Mouse (Mus musculus) olfactory bulb, adult 2 months (tissue): ENCODE results near the gene Polr3c. TPM values are rescaled to one million over a fixed set of nuclear protein-coding genes. Genes with fewer than 3 reads are reported as not detected.
"Not testable (repeated sequence)": the region's sequence is repeated elsewhere in the genome, so short reads cannot be mapped to it uniquely, and the experiment has no call there.

Experiments
- H3K27ac ChIP-seq: fragments of 200-500 bp; 2 replicates; pipeline ENCODE4 v1.5.1; 2012; ENCODE audit warnings: low read depth, low read length; ENCODE audit not compliant: insufficient read depth
- H3K4me1 ChIP-seq: fragments of 200-500 bp; 2 replicates; pipeline ENCODE4 v1.6.1; 2012; ENCODE audit warnings: low read length; ENCODE audit not compliant: control insufficient read depth, insufficient read depth
- H3K4me3 ChIP-seq: fragments of 200-500 bp; 2 replicates; pipeline ENCODE4 v1.5.1; 2012; ENCODE audit warnings: mild to moderate bottlenecking, low read depth, low read length, moderate library complexity; ENCODE audit not compliant: insufficient read depth
- CTCF ChIP-seq: fragments of 200-500 bp; IDR thresholded peaks from 2 replicates; pipeline ENCODE4 v1.5.1; 2012; ENCODE audit warnings: low read depth, mild to moderate bottlenecking, low read length, moderate library complexity; ENCODE audit not compliant: insufficient read depth
- POLR2A ChIP-seq: fragments of 200-500 bp; IDR thresholded peaks from 2 replicates; pipeline ENCODE4 v1.6.1; 2012; ENCODE audit warnings: mild to moderate bottlenecking, low read depth, low read length, moderate library complexity; ENCODE audit not compliant: insufficient read depth
- WGBS: fragments of 180-500 bp; shearing (Covaris S2); methylation state at CpG from one replicate; pipeline ENCODE4 v1.1.7; 2018; 5-methylcytosine and 5-hydroxymethylcytosine counted together
- polyA plus RNA-seq: library from polyadenylated mRNA; stranded (reverse); fragments of >200 nt; gene quantifications from 2 replicates; pipeline ENCODE4 v1.2.4, GENCODE M21; 2012; ENCODE audit warnings: low replicate concordance; ENCODE audit not compliant: missing spikeins, insufficient read depth, insufficient read length

The Polr3c gene
- polyA plus RNA-seq = not detected in 2 replicates

GRCm38 (mm10) chr3:96727343-96727827, at the start of gene Polr3c, which contains the start of gene Rnf115:
Polr3c (minus strand) TSS chr3:96727628.
Rnf115 (plus strand) TSS chr3:96727664.
- TF ChIP-seq POLR2A (peak; percentile 64), CTCF (no peak)
- Histone ChIP-seq H3K27ac (peak within 1 kb of the TSS; percentile 70), H3K4me1 (0 out of 2 replicates have a peak, but pooled peaks cover 3% of the 10 kb centered on the region), H3K4me3 (peak within 1 kb of the TSS; percentile 74)
- under 1% methylated on average over 52 of the region's 52 CpGs for WGBS

GRCm38 (mm10) chr3:96777120-96777519, 49.7 kb upstream of the Polr3c start:
- Histone ChIP-seq H3K4me1 (peaks cover 5% of the 10 kb centered on the region), H3K4me3 (no peak overlapping the region), H3K27ac (no peak overlapping the region)
- WGBS = 79% methylated on average over 3 of the region's 3 CpGs
- TF ChIP-seq POLR2A (no peak), CTCF (no peak)

- no peak for TF ChIP-seq POLR2A
- TF ChIP-seq CTCF = no peak
- Histone ChIP-seq H3K4me3 (no peak overlapping the region), H3K27ac (no peak overlapping the region), H3K4me1 (peaks cover 5% of the 10 kb centered on the region)
- WGBS = 16% methylated on average over 1 of the region's 1 CpGs
These were observed 45.5 kb upstream of the Polr3c start for GRCm38 (mm10) chr3:96772949-96773348.

GRCm38 (mm10) chr3:96769971-96770370, 42.5 kb upstream of the Polr3c start:
- no peak overlapping the region for H3K27ac ChIP-seq
- H3K4me3 ChIP-seq = no peak overlapping the region
- peaks cover 5% of the 10 kb centered on the region for H3K4me1 ChIP-seq
- TF ChIP-seq POLR2A (no peak), CTCF (no peak)
- 90% methylated on average over 5 of the region's 5 CpGs for WGBS

GRCm38 (mm10) chr3:96764528-96764927, 37.1 kb upstream of the Polr3c start:
- H3K4me1 ChIP-seq = no peaks in the 10 kb centered on the region
- no peak overlapping the region for H3K4me3 ChIP-seq
- no peak overlapping the region for H3K27ac ChIP-seq
- no peak for TF ChIP-seq CTCF
- no peak for TF ChIP-seq POLR2A
- WGBS = 96% methylated on average over 1 of the region's 1 CpGs

- TF ChIP-seq POLR2A (no peak), CTCF (no peak)
- no peak overlapping the region for H3K27ac ChIP-seq
- no peaks in the 10 kb centered on the region for H3K4me1 ChIP-seq
- WGBS = 82% methylated on average over 4 of the region's 4 CpGs
- no peak overlapping the region for H3K4me3 ChIP-seq
These were observed 32.3 kb upstream of the Polr3c start for GRCm38 (mm10) chr3:96759695-96760094.

GRCm38 (mm10) chr3:96757691-96758090, 30.3 kb upstream of the Polr3c start:
- 73% methylated on average over 7 of the region's 7 CpGs for WGBS
- Histone ChIP-seq H3K4me1 (no peaks in the 10 kb centered on the region), H3K27ac (no peak overlapping the region), H3K4me3 (no peak overlapping the region)
- no peak for TF ChIP-seq POLR2A
- TF ChIP-seq CTCF = no peak

GRCm38 (mm10) chr3:96755935-96756334, 28.5 kb upstream of the Polr3c start:
- Histone ChIP-seq H3K4me3 (no peak overlapping the region), H3K4me1 (no peaks in the 10 kb centered on the region), H3K27ac (no peak overlapping the region)
- TF ChIP-seq POLR2A (no peak), CTCF (no peak)
- WGBS = 98% methylated on average over 1 of the region's 1 CpGs

GRCm38 (mm10) chr3:96746829-96747228, 19.4 kb upstream of the Polr3c start:
- WGBS = 85% methylated on average over 1 of the region's 1 CpGs
- TF ChIP-seq CTCF (no peak), POLR2A (no peak)
- Histone ChIP-seq H3K27ac (no peak overlapping the region), H3K4me1 (no peaks in the 10 kb centered on the region), H3K4me3 (no peak overlapping the region)

GRCm38 (mm10) chr3:96744348-96744747, 16.9 kb upstream of the Polr3c start:
- H3K4me1 ChIP-seq = no peaks in the 10 kb centered on the region
- no peak overlapping the region for H3K27ac ChIP-seq
- TF ChIP-seq CTCF = no peak
- TF ChIP-seq POLR2A = no peak
- no peak overlapping the region for H3K4me3 ChIP-seq
- 92% methylated on average over 3 of the region's 3 CpGs for WGBS

GRCm38 (mm10) chr3:96740279-96740678, 12.9 kb upstream of the Polr3c start:
- H3K4me1 ChIP-seq, H3K27ac ChIP-seq, H3K4me3 ChIP-seq: not testable (repeated sequence)
